10 mouse cellular contexts compared by ENCODE assay signal in genomic region chr11:115766981-115767380, GRCm38 (mm10). TPM values are rescaled to one million over a fixed set of nuclear protein-coding genes. Genes with fewer than 3 reads are reported as not detected.
A peak's percentile ranks its signal among the peaks of the same experiment; 100 is the strongest.
DNase-seq lines count a peak whose midpoint lies in the region; ATAC-seq and TF ChIP-seq lines count a peak whose summit lies in the region.
"Had no signal": no experiment of that assay in that cellular context is flagged by ENCODE, and none has a peak within 500 bp of the region (broad histone marks: within the 10 kb centered on the region; RNA-seq: fewer than 3 reads in every experiment).

No protein-coding gene starts in this region.

- peaks cover 10% of the 10 kb centered on the region; the same call in 1 of the 2 replicates for H3K4me1 ChIP-seq in neural tube, embryonic 11.5 days (ENCODE audit: control insufficient read depth, insufficient read depth, low read length)
- H3K4me1 ChIP-seq in hindbrain, postnatal 0 days (ENCODE audit: insufficient read depth, low read length) = peaks cover 13% of the 10 kb centered on the region
- H3K4me1 ChIP-seq in liver, embryonic 11.5 days (replicated peaks; ENCODE audit: control insufficient read depth, insufficient read depth, low read length) = peaks cover 28% of the 10 kb centered on the region
- H3K4me1 ChIP-seq in stomach, postnatal 0 days (replicated peaks; ENCODE audit: control insufficient read depth, insufficient read depth) = 0 out of 2 replicates have a peak, but pooled peaks cover 3% of the 10 kb centered on the region

- 95% methylated on average over 8 of the region's 8 CpGs for WGBS in neural tube, embryonic 11.5 days
- WGBS in hindbrain, postnatal 0 days = 83% methylated on average over 8 of the region's 8 CpGs
- 87% methylated on average over 8 of the region's 8 CpGs for WGBS in liver, embryonic 11.5 days
- WGBS in stomach, postnatal 0 days = 72% methylated on average over 8 of the region's 8 CpGs

- H3K4me2 ChIP-seq in neural tube, embryonic 11.5 days (ENCODE audit: low read depth) = peak overlapping the region; percentile 84; the same call in 1 of the 2 replicates
- peak overlapping the region; percentile 88 for H3K4me2 ChIP-seq in hindbrain, postnatal 0 days (ENCODE audit: low read depth, low read length)
- H3K4me2 ChIP-seq in liver, embryonic 11.5 days = peak overlapping the region; percentile 87
- peak overlapping the region; percentile 79 for H3K4me2 ChIP-seq in stomach, postnatal 0 days (replicated peaks; ENCODE audit: low read depth)

- no peak for ATAC-seq in neural tube, embryonic 11.5 days (ENCODE audit: insufficient read depth, low FRiP score, low TSS enrichment)
- ATAC-seq in hindbrain, postnatal 0 days = no peak
- ATAC-seq in liver, embryonic 11.5 days (replicated peaks; ENCODE audit: low FRiP score) = no peak
- no peak for ATAC-seq in stomach, postnatal 0 days (ENCODE audit: low FRiP score, low TSS enrichment)
- ATAC-seq: Patski had no signal

- H3K27ac ChIP-seq in neural tube, embryonic 11.5 days (ENCODE audit: low read depth, low read length) = no peak overlapping the region
- 0 out of 2 replicates have a peak overlapping the region, but pooled peaks have one; percentile 91 for H3K27ac ChIP-seq in hindbrain, postnatal 0 days
- H3K27ac ChIP-seq in liver, embryonic 11.5 days (ENCODE audit: low read depth, low read length) = no peak overlapping the region
- no peak overlapping the region; the same call in 1 of the 2 replicates for H3K27ac ChIP-seq in stomach, postnatal 0 days (replicated peaks)
- H3K27ac ChIP-seq: macrophage had no signal

- H3K27me3 ChIP-seq in neural tube, embryonic 11.5 days (ENCODE audit: control insufficient read depth, insufficient read depth, low read length) = no peaks in the 10 kb centered on the region
- no peaks in the 10 kb centered on the region for H3K27me3 ChIP-seq in hindbrain, postnatal 0 days (ENCODE audit: insufficient read depth, low read length)
- H3K27me3 ChIP-seq in liver, embryonic 11.5 days (replicated peaks; ENCODE audit: control insufficient read depth, insufficient read depth, low read length) = no peaks in the 10 kb centered on the region
- H3K27me3 ChIP-seq in stomach, postnatal 0 days (ENCODE audit: control insufficient read depth, insufficient read depth, low read length) = no peaks in the 10 kb centered on the region
- H3K27me3 ChIP-seq: Patski had no signal

- no peak for TF ChIP-seq CTCF in hindbrain, postnatal 0 days (IDR thresholded peaks at IDR 0.05; ENCODE audit: low read depth)
- TF ChIP-seq CTCF in stomach, postnatal 0 days (IDR thresholded peaks at IDR 0.05; ENCODE audit: low read depth) = no peak

- no peak overlapping the region for H3K4me3 ChIP-seq in neural tube, embryonic 11.5 days (ENCODE audit: low read depth, low read length)
- no peak overlapping the region for H3K4me3 ChIP-seq in hindbrain, postnatal 0 days (ENCODE audit: low read length)
- no peak overlapping the region for H3K4me3 ChIP-seq in liver, embryonic 11.5 days (ENCODE audit: low read depth, low read length)
- no peak overlapping the region for H3K4me3 ChIP-seq in stomach, postnatal 0 days (ENCODE audit: low read depth, low read length)

- intact Hi-C loops in left cerebral cortex, postnatal 25 days (cut with DNase I) = loop anchor here (1.0 kb wide), 1 partner anchor 46 kb away; the partner anchor contains the start of gene Caskin2

- no peak for DNase-seq in neural tube, embryonic 11.5 days (ENCODE audit: low spot score)
- DNase-seq in neural tube, embryonic 10.5 days (ENCODE audit: extremely low spot score, low spot score) = no peak
- no peak for DNase-seq in hindbrain, postnatal 0 days (ENCODE audit: low spot score)
- no peak for DNase-seq in liver, embryonic 11.5 days (ENCODE audit: low spot score)
- no peak for DNase-seq in stomach, postnatal 0 days (ENCODE audit: low spot score)
- DNase-seq in natural killer cell, adult 2 months (ENCODE audit: low spot score in 2 of 2) = no peak
- no peak for DNase-seq in left cerebral cortex, postnatal 25 days (ENCODE audit: low spot score in 2 of 2)
- DNase-seq in spleen, adult 18-20 months = no peak

- H3K36me3 ChIP-seq in neural tube, embryonic 11.5 days (ENCODE audit: control insufficient read depth, insufficient read depth, low read length) = no peaks in the 10 kb centered on the region
- no peaks in the 10 kb centered on the region for H3K36me3 ChIP-seq in hindbrain, postnatal 0 days (ENCODE audit: insufficient read depth, low read length)
- H3K36me3 ChIP-seq in liver, embryonic 11.5 days (ENCODE audit: control insufficient read depth, insufficient read depth, low read length) = no peaks in the 10 kb centered on the region
- H3K36me3 ChIP-seq in stomach, postnatal 0 days (ENCODE audit: control insufficient read depth, insufficient read depth, low read length) = no peaks in the 10 kb centered on the region

- H3K9ac ChIP-seq in neural tube, embryonic 11.5 days (ENCODE audit: low read length) = no peak overlapping the region
- H3K9ac ChIP-seq in hindbrain, postnatal 0 days (replicated peaks; ENCODE audit: low read length) = no peak overlapping the region
- H3K9ac ChIP-seq in liver, embryonic 11.5 days (ENCODE audit: low read depth, low read length) = no peak overlapping the region
- H3K9ac ChIP-seq in stomach, postnatal 0 days (ENCODE audit: low read length) = no peak overlapping the region

- TF ChIP-seq EP300 in stomach, postnatal 0 days (optimal IDR thresholded peaks at IDR 0.05) = no peak

- H3K9me3 ChIP-seq in neural tube, embryonic 11.5 days (ENCODE audit: control insufficient read depth, low read length) = no peaks in the 10 kb centered on the region
- no peaks in the 10 kb centered on the region for H3K9me3 ChIP-seq in hindbrain, postnatal 0 days (ENCODE audit: low read length)
- no peaks in the 10 kb centered on the region for H3K9me3 ChIP-seq in liver, embryonic 11.5 days (ENCODE audit: control insufficient read depth, low read length)
- no peaks in the 10 kb centered on the region for H3K9me3 ChIP-seq in stomach, postnatal 0 days (ENCODE audit: control insufficient read depth, low read length)

RNA-seq across cellular contexts. Expression of gene Tmem94, which starts 1.7 kb away (rescaled TPM):
- 18.6 and 19.0 TPM in 2 replicates for polyA plus RNA-seq in neural tube, embryonic 11.5 days (2014; fragmentation: Nextera tagmentation; extraction: Ambion mirVana)
- total RNA-seq in hindbrain, postnatal 0 days (2014; rRNA removed) = 42.4 and 42.6 TPM in 2 replicates
- polyA plus RNA-seq in hindbrain, postnatal 0 days (2015; fragmentation: Nextera tagmentation; extraction: Ambion mirVana) = 12.5 and 16.1 TPM in 2 replicates
- 14.1 and 14.4 TPM in 2 replicates for polyA plus RNA-seq in liver, embryonic 11.5 days (2014; fragmentation: Nextera tagmentation; extraction: Ambion mirVana)
- polyA plus RNA-seq in stomach, postnatal 0 days (2015; fragmentation: Nextera tagmentation; extraction: Ambion mirVana) = 8.2 and 10.0 TPM in 2 replicates
- 10 to 100 TPM; 54.9 to 59.1 TPM for total RNA-seq in left cerebral cortex, postnatal 25 days (2021)

RNA-seq across cellular contexts. Expression of gene Caskin2, which starts 46.5 kb away (rescaled TPM):
- 16.4 and 19.1 TPM in 2 replicates for polyA plus RNA-seq in neural tube, embryonic 11.5 days (2014; fragmentation: Nextera tagmentation; extraction: Ambion mirVana)
- 24.4 and 39.2 TPM in 2 replicates for total RNA-seq in hindbrain, postnatal 0 days (2014; rRNA removed)
- polyA plus RNA-seq in hindbrain, postnatal 0 days (2015; fragmentation: Nextera tagmentation; extraction: Ambion mirVana) = 7.7 and 8.0 TPM in 2 replicates
- polyA plus RNA-seq in liver, embryonic 11.5 days (2014; fragmentation: Nextera tagmentation; extraction: Ambion mirVana) = 13.5 and 14.0 TPM in 2 replicates
- 6.6 and 8.6 TPM in 2 replicates for polyA plus RNA-seq in stomach, postnatal 0 days (2015; fragmentation: Nextera tagmentation; extraction: Ambion mirVana)
- total RNA-seq in left cerebral cortex, postnatal 25 days (2021) = 10 to 100 TPM; 18.8 to 20.7 TPM

RNA-seq across cellular contexts. Expression of gene Tsen54, which starts 47.5 kb away (rescaled TPM):
- polyA plus RNA-seq in neural tube, embryonic 11.5 days (2014; fragmentation: Nextera tagmentation; extraction: Ambion mirVana) = 26.1 and 29.8 TPM in 2 replicates
- 22.5 and 34.6 TPM in 2 replicates for total RNA-seq in hindbrain, postnatal 0 days (2014; rRNA removed)
- 18.0 and 18.8 TPM in 2 replicates for polyA plus RNA-seq in hindbrain, postnatal 0 days (2015; fragmentation: Nextera tagmentation; extraction: Ambion mirVana)
- 36.1 and 36.4 TPM in 2 replicates for polyA plus RNA-seq in liver, embryonic 11.5 days (2014; fragmentation: Nextera tagmentation; extraction: Ambion mirVana)
- polyA plus RNA-seq in stomach, postnatal 0 days (2015; fragmentation: Nextera tagmentation; extraction: Ambion mirVana) = 18.8 and 20.1 TPM in 2 replicates
- total RNA-seq in left cerebral cortex, postnatal 25 days (2021) = 10 to 100 TPM; 12.5 to 12.7 TPM

RNA-seq across cellular contexts. Expression of gene Llgl2, which starts 56.9 kb away (rescaled TPM):
- 6.1 and 6.5 TPM in 2 replicates for polyA plus RNA-seq in neural tube, embryonic 11.5 days (2014; fragmentation: Nextera tagmentation; extraction: Ambion mirVana)
- 1.6 and 2.1 TPM in 2 replicates for total RNA-seq in hindbrain, postnatal 0 days (2014; rRNA removed)
- 1.5 and 1.8 TPM in 2 replicates for polyA plus RNA-seq in hindbrain, postnatal 0 days (2015; fragmentation: Nextera tagmentation; extraction: Ambion mirVana)
- 15.6 and 18.7 TPM in 2 replicates for polyA plus RNA-seq in liver, embryonic 11.5 days (2014; fragmentation: Nextera tagmentation; extraction: Ambion mirVana)
- polyA plus RNA-seq in stomach, postnatal 0 days (2015; fragmentation: Nextera tagmentation; extraction: Ambion mirVana) = 58.4 and 63.5 TPM in 2 replicates
- 1 to 10 TPM; 3.7 to 4.0 TPM for total RNA-seq in left cerebral cortex, postnatal 25 days (2021)

RNA-seq across cellular contexts. Expression of gene Grb2, which starts 58.6 kb away (rescaled TPM):
- 86.7 and 89.8 TPM in 2 replicates for polyA plus RNA-seq in neural tube, embryonic 11.5 days (2014; fragmentation: Nextera tagmentation; extraction: Ambion mirVana)
- 68.0 and 76.6 TPM in 2 replicates for total RNA-seq in hindbrain, postnatal 0 days (2014; rRNA removed)
- polyA plus RNA-seq in hindbrain, postnatal 0 days (2015; fragmentation: Nextera tagmentation; extraction: Ambion mirVana) = 139 and 159 TPM in 2 replicates
- polyA plus RNA-seq in liver, embryonic 11.5 days (2014; fragmentation: Nextera tagmentation; extraction: Ambion mirVana) = 47.2 and 52.8 TPM in 2 replicates
- polyA plus RNA-seq in stomach, postnatal 0 days (2015; fragmentation: Nextera tagmentation; extraction: Ambion mirVana) = 54.2 and 58.8 TPM in 2 replicates
- 100 to 1,000 TPM; 204 TPM for total RNA-seq in left cerebral cortex, postnatal 25 days (2021)
